Mouse (Mus musculus): ENCODE measurements at regions not wholly inside any gene's neighbourhood (a gene's known extent, or its start where the extent isn't known, plus 50 kb on each side); places are given as distances from the start of the nearest gene placed in this dataset.

DNA sequence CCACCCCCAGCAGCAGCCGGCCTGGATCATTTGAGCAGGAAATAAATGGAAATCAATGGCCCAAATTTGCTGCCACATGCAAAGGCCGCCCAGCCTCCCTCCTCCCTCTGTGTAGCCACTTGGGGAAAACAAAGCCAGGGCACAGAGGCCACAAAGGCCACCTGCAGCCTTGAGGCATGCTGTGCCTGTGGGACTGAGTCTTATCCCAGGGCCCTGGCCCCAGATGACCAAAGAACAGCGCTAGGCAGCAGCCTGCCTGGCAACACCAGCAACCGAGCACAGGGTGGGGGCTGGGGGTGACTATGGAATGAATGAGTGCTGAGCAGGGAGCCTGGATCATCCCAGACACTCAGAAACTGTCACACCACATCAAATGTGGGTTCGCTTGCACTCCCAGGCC lies 61.2 kb upstream of the Zmiz1 start:
- no peak for TF ChIP-seq CTCF (IDR thresholded peaks at IDR 0.05; ENCODE audit: borderline replicate concordance, extremely low read depth, insufficient read depth, insufficient read length)
- TF ChIP-seq POLR2A (IDR thresholded peaks at IDR 0.05; ENCODE audit: borderline replicate concordance, extremely low read depth, insufficient read depth, insufficient read length, poor library complexity, severe bottlenecking): no peak

All from brain, embryonic 14.5 days (tissue).